Mouse (Mus musculus): ENCODE measurements around the gene Armh3.

Armh3 gene

GRCm38 (mm10) chr19:45903861-45904260, 94.4 kb downstream of the Armh3 start:
- no peak for DNase-seq

- DNase-seq, result no peak
Measured at GRCm38 (mm10) chr19:45902390-45903035, 95.8 kb downstream of the Armh3 start.

GRCm38 (mm10) chr19:45900836-45901235, 97.5 kb downstream of the Armh3 start:
- DNase-seq, result no peak

- no peak for DNase-seq
Measured at GRCm38 (mm10) chr19:45895726-45896125, 102.6 kb downstream of the Armh3 start.

GRCm38 (mm10) chr19:45882056-45882455, 116.2 kb downstream of the Armh3 start:
- no peak for DNase-seq

- no peak for DNase-seq
Measured at GRCm38 (mm10) chr19:45873320-45873719, 125.0 kb downstream of the Armh3 start.

GRCm38 (mm10) chr19:45855284-45855920, 142.9 kb downstream of the Armh3 start:
- DNase-seq, result no peak

GRCm38 (mm10) chr19:45854521-45854920, 143.8 kb downstream of the Armh3 start:
- no peak for DNase-seq

- no peak for DNase-seq
Measured at GRCm38 (mm10) chr19:45847733-45848093, 150.6 kb downstream of the Armh3 start.

- DNase-seq, result no peak
Measured at GRCm38 (mm10) chr19:45847016-45847732, 151.1 kb downstream of the Armh3 start.

GRCm38 (mm10) chr19:45844209-45844608, 154.1 kb downstream of the Armh3 start:
- no peak for DNase-seq

- DNase-seq, result no peak
Measured at GRCm38 (mm10) chr19:45843424-45843823, 154.9 kb downstream of the Armh3 start.

GRCm38 (mm10) chr19:45837050-45837994, 161.0 kb downstream of the Armh3 start:
- DNase-seq, result no peak

GRCm38 (mm10) chr19:45835490-45835889, 162.8 kb downstream of the Armh3 start:
- DNase-seq, result no peak

GRCm38 (mm10) chr19:45833665-45834064, 164.6 kb downstream of the Armh3 start:
- no peak for DNase-seq

- no peak for DNase-seq
Measured at GRCm38 (mm10) chr19:45830679-45831078, 167.6 kb downstream of the Armh3 start.

- no peak for DNase-seq
Measured at GRCm38 (mm10) chr19:45827736-45828135, 170.6 kb downstream of the Armh3 start.

- DNase-seq, result no peak
Measured at GRCm38 (mm10) chr19:45827125-45827524, 171.2 kb downstream of the Armh3 start.

- no peak for DNase-seq
Measured at GRCm38 (mm10) chr19:45826146-45826545, 172.1 kb downstream of the Armh3 start.

- DNase-seq, result no peak
Measured at GRCm38 (mm10) chr19:45821832-45822231, 176.5 kb downstream of the Armh3 start.

GRCm38 (mm10) chr19:45817816-45818490, 180.3 kb downstream of the Armh3 start:
- DNase-seq, result peak; percentile 70

- DNase-seq, result no peak
Measured at GRCm38 (mm10) chr19:45816727-45817126, 181.6 kb downstream of the Armh3 start.

Measured in right cerebral cortex, postnatal 25 days (tissue).